Mouse (Mus musculus): ENCODE measurements around the gene Hyal3.

GRCm38 (mm10) chr9:107541005-107541404, 39.6 kb upstream of the Hyal3 start:
- TF ChIP-seq CTCF (IDR thresholded peaks at IDR 0.05; ENCODE audit: extremely low read depth, insufficient read depth, insufficient read length, insufficient replicate concordance) (no peak), POLR2A (IDR thresholded peaks at IDR 0.05; ENCODE audit: low read depth, low read length) (no peak)

Data from spleen, adult 2 months (tissue).